Mouse (Mus musculus) kidney, postnatal 0 days (tissue): ENCODE data around the gene Cby3. TPM values are rescaled to one million over a fixed set of nuclear protein-coding genes. Genes with fewer than 3 reads are reported as not detected.
A peak's percentile ranks its signal among the peaks of the same experiment; 100 is the strongest.

ENCODE experiments used
- ATAC-seq: fragments of 200-750 bp; cut with Nextera tagmentation; replicated peaks from 2 replicates; pipeline ENCODE4 v1.8.0; 2017; ENCODE audit warnings: low read depth, moderate number of reproducible peaks, moderate TSS enrichment, moderate library complexity; ENCODE audit not compliant: low FRiP score
- DNase-seq: peaks from one replicate; pipeline ENCODE4 v3.0.0-alpha.2; 2016; ENCODE audit warnings: low spot score
- H3K27ac ChIP-seq: fragments of 300-500 bp; sonication (generic); 2 replicates; pipeline ENCODE4 v1.5.1; 2014; ENCODE audit warnings: mild to moderate bottlenecking
- H3K27me3 ChIP-seq: fragments of 300-500 bp; sonication (generic); 2 replicates; pipeline ENCODE4 v1.6.1; 2014; ENCODE audit warnings: low read length, mixed read lengths; ENCODE audit not compliant: insufficient read depth
- H3K36me3 ChIP-seq: fragments of 300-500 bp; sonication (generic); 2 replicates; pipeline ENCODE4 v1.6.1; 2014; ENCODE audit warnings: low read length, mixed read lengths; ENCODE audit not compliant: insufficient read depth
- H3K4me1 ChIP-seq: fragments of 300-500 bp; sonication (generic); replicated peaks from 2 replicates; pipeline ENCODE4 v1.6.1; 2014; ENCODE audit warnings: antibody characterized with exemption, low read length, mixed read lengths; ENCODE audit not compliant: insufficient read depth
- H3K4me2 ChIP-seq: fragments of 300-500 bp; sonication (generic); 2 replicates; pipeline ENCODE4 v1.6.1; 2014; ENCODE audit warnings: mild to moderate bottlenecking, low read length, moderate library complexity, mixed read lengths
- H3K4me3 ChIP-seq: fragments of 300-500 bp; sonication (generic); replicated peaks from 2 replicates; pipeline ENCODE4 v1.5.1; 2014; ENCODE audit warnings: low read depth, low read length
- H3K9ac ChIP-seq: fragments of 300-500 bp; sonication (generic); 2 replicates; pipeline ENCODE4 v1.6.1; 2014; ENCODE audit warnings: low read depth, low read length
- H3K9me3 ChIP-seq: fragments of 300-500 bp; sonication (generic); replicated peaks from 2 replicates; pipeline ENCODE4 v1.6.1; 2016; ENCODE audit warnings: low read length, inconsistent platforms, mixed read lengths
- CTCF ChIP-seq: IDR thresholded peaks from 2 replicates; pipeline ENCODE4 v1.5.1; 2016; ENCODE audit warnings: antibody characterized with exemption, low read depth, mild to moderate bottlenecking, moderate library complexity
- WGBS: fragments of 180-500 bp; shearing (Covaris S2); extraction: QIAGEN DNeasy Blood & Tissue Kit; methylation state at CpG from one replicate; pipeline ENCODE4 v1.1.7; 2014; 5-methylcytosine and 5-hydroxymethylcytosine counted together
- polyA plus RNA-seq: library from polyadenylated mRNA; unstranded; fragments of >200 nt; fragmentation: Nextera tagmentation; extraction: Ambion mirVana; gene quantifications from 2 replicates; pipeline ENCODE4 v1.2.1, GENCODE M21; 2015

Gene Cby3
- polyA plus RNA-seq, 1 experiment from 2014 or later: 1.4 TPM

- WGBS: 1% methylated on average over 34 of the region's 34 CpGs
Observed at GRCm38 (mm10) chr11:50324751-50325471, 29.4 kb upstream of the Cby3 start.

GRCm38 (mm10) chr11:50325496-50326301 is 28.6 kb upstream of the Cby3 start, which contains the start of gene Canx:
TSS of gene Canx (minus strand) at chr11:50325673.
- TF ChIP-seq CTCF: 0 out of 2 replicates have a peak, but pooled peaks have one; percentile 20
- Histone ChIP-seq H3K9ac (peak within 1 kb of the TSS; percentile 98), H3K4me3 (peak within 1 kb of the TSS; percentile 81), H3K9me3 (no peaks in the 10 kb centered on the region), H3K27me3 (no peaks in the 10 kb centered on the region), H3K27ac (peak within 1 kb of the TSS; percentile 94), H3K4me2 (peak within 1 kb of the TSS; percentile 77), H3K36me3 (no peaks in the 10 kb centered on the region), H3K4me1 (0 out of 2 replicates have a peak, but pooled peaks cover 4% of the 10 kb centered on the region)
- under 1% methylated on average over 64 of the region's 64 CpGs for WGBS
- DNase-seq (peak; percentile 100), ATAC-seq (peak; percentile 99)

More at GRCm38 (mm10) chr11:50324751-50325471, 29.4 kb upstream of the Cby3 start:
- H3K36me3 ChIP-seq: no peaks in the 10 kb centered on the region
- H3K27me3 ChIP-seq: no peaks in the 10 kb centered on the region
- H3K4me3 ChIP-seq: peak overlapping the region; percentile 81
- no peak for TF ChIP-seq CTCF
- H3K27ac ChIP-seq: peak overlapping the region; percentile 94
- DNase-seq: no peak
- no peaks in the 10 kb centered on the region for H3K9me3 ChIP-seq
- 0 out of 2 replicates have a peak, but pooled peaks cover 4% of the 10 kb centered on the region for H3K4me1 ChIP-seq
- peak overlapping the region; percentile 98 for H3K9ac ChIP-seq
- ATAC-seq: peak; percentile 68
- peak overlapping the region; percentile 77 for H3K4me2 ChIP-seq

GRCm38 (mm10) chr11:50326302-50326966 is 27.8 kb upstream of the Cby3 start:
- Histone ChIP-seq H3K27ac (peak overlapping the region; percentile 89), H3K9ac (peak overlapping the region; percentile 55), H3K4me2 (peak overlapping the region; percentile 49), H3K27me3 (no peaks in the 10 kb centered on the region), H3K4me3 (peak overlapping the region; percentile 81), H3K36me3 (no peaks in the 10 kb centered on the region), H3K9me3 (no peaks in the 10 kb centered on the region), H3K4me1 (0 out of 2 replicates have a peak, but pooled peaks cover 4% of the 10 kb centered on the region)
- TF ChIP-seq CTCF: no peak
- no peak for DNase-seq
- WGBS: 4% methylated on average over 7 of the region's 7 CpGs
- no peak for ATAC-seq

GRCm38 (mm10) chr11:50328075-50328625 is 26.1 kb upstream of the Cby3 start:
- no peaks in the 10 kb centered on the region for H3K27me3 ChIP-seq
- 69% methylated on average over 3 of the region's 3 CpGs for WGBS
- H3K36me3 ChIP-seq: no peaks in the 10 kb centered on the region
- no peak overlapping the region for H3K4me2 ChIP-seq
- no peak overlapping the region for H3K9ac ChIP-seq
- no peaks in the 10 kb centered on the region for H3K9me3 ChIP-seq
- DNase-seq: no peak
- H3K4me1 ChIP-seq: 0 out of 2 replicates have a peak, but pooled peaks cover 4% of the 10 kb centered on the region
- no peak for ATAC-seq
- no peak overlapping the region for H3K27ac ChIP-seq
- no peak overlapping the region for H3K4me3 ChIP-seq
- TF ChIP-seq CTCF: no peak

- no peak overlapping the region for H3K9ac ChIP-seq
- H3K4me2 ChIP-seq: no peak overlapping the region
- no peak overlapping the region for H3K4me3 ChIP-seq
- H3K9me3 ChIP-seq: no peaks in the 10 kb centered on the region
- H3K36me3 ChIP-seq: no peaks in the 10 kb centered on the region
- DNase-seq (no peak), ATAC-seq (no peak)
- 0 out of 2 replicates have a peak, but pooled peaks cover 4% of the 10 kb centered on the region for H3K4me1 ChIP-seq
- no peak for TF ChIP-seq CTCF
- no peaks in the 10 kb centered on the region for H3K27me3 ChIP-seq
- WGBS: 89% methylated on average over 1 of the region's 1 CpGs
- no peak overlapping the region for H3K27ac ChIP-seq
Observed at GRCm38 (mm10) chr11:50329378-50329777, 24.9 kb upstream of the Cby3 start.
